Mouse (Mus musculus) brain, embryonic 14.5 days (tissue): ENCODE measurements around the gene Olfr1393. TPM values are rescaled to one million over a fixed set of nuclear protein-coding genes. Genes with fewer than 3 reads are reported as not detected.
"Not testable (repeated sequence)": the region's sequence is repeated elsewhere in the genome, so short reads cannot be mapped to it uniquely, and the experiment has no call there.

Experiments
- DNase-seq: peaks from one replicate; pipeline ENCODE4 v3.0.0-alpha.2; 2011; ENCODE audit warnings: low read depth
- CTCF ChIP-seq: fragments of 200-500 bp; IDR thresholded peaks from 2 replicates; pipeline ENCODE4 v1.5.1; 2012; ENCODE audit warnings: inconsistent platforms, mild to moderate bottlenecking, moderate library complexity, borderline replicate concordance; ENCODE audit not compliant: insufficient read depth, insufficient read length; ENCODE audit errors: extremely low read depth
- POLR2A ChIP-seq: fragments of 200-500 bp; IDR thresholded peaks from 2 replicates; pipeline ENCODE4 v1.6.1; 2012; ENCODE audit warnings: mild to moderate bottlenecking, inconsistent platforms, borderline replicate concordance; ENCODE audit not compliant: poor library complexity, insufficient read depth, insufficient read length, severe bottlenecking; ENCODE audit errors: extremely low read depth
- polyA plus RNA-seq: library from polyadenylated mRNA; depleted of rRNA; stranded (reverse); fragments of >200 nt; gene quantifications from 2 replicates; pipeline ENCODE4 v1.2.3, GENCODE M21; 2012; rRNA removed

The Olfr1393 gene
- polyA plus RNA-seq, 1 experiment: 0.19 TPM

DNA sequence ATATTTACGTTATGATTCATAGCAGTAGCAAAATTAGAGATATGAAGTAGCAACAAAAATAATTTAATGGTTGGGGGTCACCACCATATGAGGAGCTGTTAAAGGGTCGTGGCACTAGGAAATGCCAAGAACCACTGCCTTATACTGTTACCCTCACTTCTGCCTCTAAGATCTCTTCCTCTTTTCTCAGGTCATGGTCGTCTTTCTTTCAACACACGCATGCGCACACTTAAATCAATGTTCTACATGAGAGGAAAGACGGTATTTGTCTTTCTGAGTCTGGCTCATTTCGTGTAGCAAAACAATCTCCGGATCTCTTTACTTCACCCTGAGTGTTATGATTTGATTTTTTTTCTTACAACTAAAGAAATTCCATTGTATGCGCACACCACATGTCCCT lies 8.3 kb upstream of the Olfr1393 start:
- TF ChIP-seq POLR2A (no peak), CTCF (no peak)
- no peak for DNase-seq

DNA sequence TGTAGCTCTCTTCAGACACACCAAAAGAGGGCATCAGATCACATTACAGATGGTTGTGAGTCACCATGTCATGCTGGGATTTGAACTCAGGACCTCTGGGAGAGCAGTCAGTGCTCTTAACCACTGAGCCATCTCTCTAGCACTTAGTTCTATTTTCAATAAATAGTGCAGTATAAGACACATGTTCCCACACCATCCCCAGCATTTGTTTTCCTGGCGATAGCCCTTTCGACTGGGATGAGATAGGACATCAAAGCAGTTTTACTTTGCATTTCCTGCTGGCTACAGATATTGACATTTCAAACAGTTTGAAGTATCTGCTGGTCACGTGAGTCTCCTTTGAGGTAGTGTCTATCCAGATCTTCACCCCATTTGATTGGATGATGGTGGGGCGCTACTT lies 7.7 kb upstream of the Olfr1393 start:
- TF ChIP-seq CTCF (no peak), POLR2A (no peak)
- no peak for DNase-seq

DNA sequence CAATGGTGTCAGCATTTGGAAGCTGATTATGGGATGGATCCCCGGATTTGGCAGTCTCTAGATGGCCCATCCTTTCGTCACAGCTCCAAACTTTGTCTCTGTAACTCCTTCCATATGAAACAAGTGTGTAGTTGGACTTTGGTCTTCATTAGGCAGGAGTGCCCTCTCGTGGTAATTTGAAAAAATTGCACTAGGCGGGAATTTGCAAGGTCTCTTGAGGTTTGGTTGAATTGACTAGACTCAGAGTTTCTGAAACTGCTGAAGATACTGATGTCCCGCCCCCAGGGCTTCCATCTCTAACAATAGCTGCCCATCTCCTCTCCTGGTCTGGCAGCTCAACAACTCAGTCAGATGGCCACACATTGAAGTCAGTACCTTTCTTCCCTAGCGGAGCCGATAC lies 6.8 kb upstream of the Olfr1393 start:
- DNase-seq: peak; percentile 84
- TF ChIP-seq CTCF (peak; percentile 63; the same call in 1 of the 2 replicates), POLR2A (no peak)

DNA sequence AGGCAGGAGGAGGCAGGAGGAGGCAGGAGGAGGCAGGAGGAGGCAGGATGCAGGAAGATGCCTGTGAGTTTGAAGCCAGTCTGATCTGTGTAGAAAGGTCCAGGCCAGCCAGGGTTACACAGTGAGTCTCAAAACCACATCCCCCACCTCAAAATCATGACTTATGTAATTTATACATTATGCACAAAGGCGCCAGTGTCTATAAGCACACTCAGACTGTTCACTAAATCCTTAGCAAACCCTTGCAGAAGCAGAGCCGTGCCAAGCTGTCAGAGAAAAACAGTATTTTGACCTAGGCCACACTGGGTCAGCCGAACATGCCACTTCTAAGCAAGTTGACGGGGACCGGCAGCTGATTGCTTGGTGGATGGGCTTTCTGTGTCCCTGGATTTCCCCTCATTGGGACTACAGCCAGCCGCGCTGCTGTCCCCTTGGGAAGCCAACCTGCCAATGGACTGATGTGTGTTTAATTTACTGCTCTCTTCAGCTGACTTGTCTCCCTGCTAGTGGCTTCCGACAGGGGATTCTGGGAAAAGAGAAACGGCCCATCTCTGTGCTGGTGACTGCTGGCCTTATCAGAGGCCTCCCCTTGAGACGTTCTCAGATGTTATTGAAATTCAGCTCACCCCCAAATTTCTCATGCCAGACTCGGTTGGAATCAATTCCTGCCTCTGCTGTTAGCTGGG lies 4.1 kb upstream of the Olfr1393 start:
- TF ChIP-seq CTCF (no peak), POLR2A (no peak)
- peak; percentile 53 for DNase-seq

DNA sequence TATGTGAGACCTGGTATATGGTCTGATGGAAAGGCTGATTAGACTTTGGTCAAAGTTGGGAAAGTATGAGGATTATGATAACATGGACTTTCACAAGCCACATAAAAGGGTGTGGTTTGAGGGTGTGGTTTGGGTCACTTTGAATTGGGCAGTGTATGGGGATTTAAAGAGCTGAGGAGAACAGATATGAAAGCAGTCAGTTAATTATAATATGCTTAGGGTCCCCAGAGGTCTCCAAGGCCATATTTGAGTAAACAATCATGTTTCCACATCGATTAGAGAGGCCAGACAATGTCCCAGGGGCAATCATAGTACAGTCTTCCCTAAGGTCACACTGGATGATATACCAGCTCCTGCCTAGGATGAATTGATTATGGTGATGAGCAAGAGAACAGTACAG lies 6.9 kb downstream of the Olfr1393 start, which contains the start of gene Olfr1392:
Olfr1392 (plus strand) TSS at position 301 of the 400 bp plus-strand sequence.
- not testable (repeated sequence) for DNase-seq

DNA sequence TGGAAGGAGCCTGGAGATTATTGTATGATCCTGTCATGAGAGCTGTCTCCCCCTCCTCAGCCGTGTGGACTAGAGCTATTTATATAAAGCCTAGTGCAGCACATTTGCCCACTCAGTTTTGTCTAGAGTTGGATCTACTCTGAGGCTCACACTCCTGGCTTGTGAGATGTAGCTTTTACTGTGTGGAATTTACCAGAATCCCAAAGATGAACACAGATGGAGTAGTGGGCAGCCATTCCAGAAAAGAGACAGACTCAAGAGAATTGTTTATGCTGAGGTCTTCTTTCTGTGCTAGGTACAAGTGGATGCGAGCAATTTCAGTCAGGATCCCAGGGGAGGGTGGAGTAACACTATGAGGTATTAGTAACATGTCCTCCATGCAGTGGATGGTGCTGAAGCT lies 9.1 kb downstream of the Olfr1393 start:
- TF ChIP-seq CTCF: no peak
- DNase-seq: no peak

DNA sequence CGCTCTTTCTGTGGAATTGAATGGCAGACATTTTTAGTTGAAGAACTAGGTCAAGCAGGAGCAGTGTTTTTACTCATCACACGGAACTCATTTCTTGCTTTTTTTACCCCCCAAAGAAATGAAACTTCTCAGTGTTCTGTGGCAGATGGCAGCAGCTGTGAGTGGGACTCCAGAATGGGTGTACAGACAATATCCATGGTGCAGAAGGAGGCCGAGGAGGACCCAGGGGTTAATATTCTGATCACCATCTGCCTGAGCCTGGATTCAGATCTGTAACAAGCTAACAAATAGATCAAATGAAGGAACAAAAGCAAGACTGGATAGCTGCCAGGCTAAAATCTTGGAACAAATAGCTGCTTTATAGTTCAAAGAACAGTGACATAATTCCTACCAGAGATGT lies 14.7 kb downstream of the Olfr1393 start:
- TF ChIP-seq POLR2A (no peak), CTCF (no peak)
- DNase-seq: peak; percentile 64

DNA sequence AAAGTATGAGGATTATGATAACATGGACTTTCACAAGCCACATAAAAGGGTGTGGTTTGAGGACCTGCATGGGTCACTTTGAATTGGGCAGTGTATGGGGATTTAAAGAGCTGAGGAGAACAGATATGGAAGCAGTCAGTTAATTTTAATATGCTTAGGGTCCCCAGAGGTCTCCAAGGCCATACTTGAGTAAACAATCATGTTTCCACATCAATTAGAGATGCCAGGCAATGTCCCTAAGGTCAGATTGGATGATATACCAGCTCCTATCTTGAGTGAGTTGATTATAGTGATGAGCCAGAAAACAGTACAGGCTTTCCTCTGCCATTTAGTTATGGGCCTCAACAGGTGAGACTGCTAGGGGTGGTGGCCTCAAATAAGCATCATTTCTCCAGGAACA lies 26.3 kb downstream of the Olfr1393 start, which contains the start of gene Olfr10:
Olfr10 (plus strand) TSS at position 301 of the 400 bp plus-strand sequence.
- TF ChIP-seq CTCF: no peak
- TF ChIP-seq POLR2A: no peak
- no peak for DNase-seq

DNA sequence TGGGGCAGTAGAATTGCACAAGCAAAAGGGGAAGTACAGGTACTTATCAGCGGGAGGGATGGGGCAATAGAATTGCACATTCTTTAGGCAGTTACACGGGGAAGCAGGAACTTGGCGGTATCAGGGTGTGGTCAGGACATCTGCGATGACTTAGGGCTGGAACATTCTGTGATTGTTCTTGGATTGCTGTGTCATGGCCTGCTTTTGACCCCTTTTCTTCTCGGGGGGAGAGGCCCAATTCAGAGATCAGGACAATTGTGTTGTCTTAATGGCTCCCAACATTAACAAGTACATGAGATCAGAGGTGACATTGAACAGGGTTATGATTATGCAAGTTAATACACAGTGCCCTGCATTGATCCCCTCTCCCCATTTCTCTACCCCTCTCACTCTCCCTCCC lies 30.4 kb downstream of the Olfr1393 start:
- not testable (repeated sequence) for DNase-seq

DNA sequence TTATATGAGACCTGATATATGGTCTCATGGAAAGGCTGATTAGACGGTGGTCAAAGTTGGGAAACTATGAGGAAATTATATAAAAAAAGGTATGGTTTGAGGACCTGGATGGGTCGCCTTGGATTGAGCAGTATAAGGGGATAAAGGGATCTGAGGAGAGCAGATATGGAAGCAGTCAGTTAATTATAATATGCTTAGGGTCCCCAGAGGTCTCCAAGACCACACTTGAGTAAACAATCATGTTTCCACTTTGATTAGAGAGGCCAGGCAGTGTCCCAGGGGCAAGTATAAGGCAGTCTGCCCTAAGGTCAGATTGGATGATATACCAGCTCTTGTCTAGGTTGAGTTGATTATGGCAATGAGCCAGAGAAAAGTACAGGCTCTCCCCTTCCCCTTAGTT lies 44.3 kb downstream of the Olfr1393 start, which contains the start of gene Olfr1391:
Olfr1391 (plus strand) TSS at position 301 of the 400 bp plus-strand sequence.
- TF ChIP-seq CTCF (no peak), POLR2A (no peak)
- DNase-seq: no peak

DNA sequence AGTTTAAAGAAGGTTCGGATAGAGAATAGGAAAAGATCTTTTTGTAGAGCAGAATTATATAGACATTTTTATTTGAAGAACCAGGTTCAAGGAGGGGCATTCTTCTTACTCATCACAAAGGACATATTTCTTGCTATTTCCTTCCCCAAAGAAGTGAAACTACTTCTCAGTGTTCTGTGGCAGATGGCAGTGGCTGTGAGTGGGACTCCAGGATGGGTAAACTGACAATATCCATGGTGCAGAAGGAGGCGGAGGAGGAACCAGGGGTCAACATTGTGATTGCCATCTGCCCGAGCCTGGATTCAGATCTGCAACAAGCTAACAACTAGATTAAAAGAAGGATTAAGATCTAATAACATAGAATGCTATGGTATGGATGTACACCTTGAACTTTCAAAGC lies 48.6 kb downstream of the Olfr1393 start:
- TF ChIP-seq CTCF (no peak), POLR2A (no peak)
- no peak for DNase-seq

DNA sequence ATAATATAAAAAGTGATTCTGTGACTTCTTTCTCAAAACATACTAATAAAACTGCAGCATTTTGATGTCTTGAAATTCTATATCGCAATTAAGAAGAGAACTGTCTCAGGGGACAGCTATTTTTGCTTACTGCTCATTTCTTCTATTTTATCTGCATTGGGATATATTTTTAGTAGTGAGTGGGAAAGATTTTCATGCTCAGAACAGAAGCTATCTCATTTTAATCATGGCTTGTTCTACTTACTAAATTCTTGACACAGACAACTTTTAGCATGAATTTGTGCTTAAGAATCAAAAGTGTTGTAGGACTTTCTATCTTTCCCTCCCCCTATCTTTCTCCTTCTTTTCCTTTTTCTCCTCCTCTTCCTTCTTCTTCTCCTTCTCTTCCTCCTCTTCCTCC lies 51.6 kb downstream of the Olfr1393 start:
- DNase-seq: no peak

More for the DNA sequence above, 51.6 kb downstream of the Olfr1393 start:
- no peak for TF ChIP-seq CTCF
- no peak for TF ChIP-seq POLR2A

Other genes starting within 250 kb of the Olfr1393 start
- gene 9930111J21Rik2, start 227.1 kb upstream of the Olfr1393 start, polyA plus RNA-seq: 0.18 and 0.42 TPM in 2 replicates
- gene Tgtp2, start 214.1 kb upstream of the Olfr1393 start, polyA plus RNA-seq: 0.11 TPM in 1 of 2 replicates, not detected in the other
- 0.19 and 0.63 TPM in 2 replicates for gene Ifi47, start 201.7 kb upstream of the Olfr1393 start, polyA plus RNA-seq
- gene Olfr1396, start 163.4 kb upstream of the Olfr1393 start, polyA plus RNA-seq: not detected in 2 replicates
- gene Olfr1395, start 136.0 kb upstream of the Olfr1393 start, polyA plus RNA-seq: not detected in 2 replicates
- not detected in 2 replicates for gene Olfr1394, start 123.9 kb upstream of the Olfr1393 start, polyA plus RNA-seq
- gene Btnl9, start 91.1 kb upstream of the Olfr1393 start, polyA plus RNA-seq: 0.06 and 0.16 TPM in 2 replicates
- gene Zfp62, start 75.0 kb upstream of the Olfr1393 start, polyA plus RNA-seq: 23.8 and 34.9 TPM in 2 replicates
- gene Mgat1, start 34.1 kb upstream of the Olfr1393 start, polyA plus RNA-seq: 60.6 and 65.9 TPM in 2 replicates
- 0.26 and 0.29 TPM in 2 replicates for gene Olfr1392, start 7.0 kb downstream of the Olfr1393 start, polyA plus RNA-seq
- gene Olfr10, start 26.4 kb downstream of the Olfr1393 start, polyA plus RNA-seq: not detected in 2 replicates
- gene Olfr1391, start 44.4 kb downstream of the Olfr1393 start, polyA plus RNA-seq: not detected in 2 replicates
- not detected in 2 replicates for gene Olfr1390, start 56.9 kb downstream of the Olfr1393 start, polyA plus RNA-seq
- not detected in 2 replicates for gene Olfr1389, start 144.8 kb downstream of the Olfr1393 start, polyA plus RNA-seq
- gene Olfr1388, start 158.3 kb downstream of the Olfr1393 start, polyA plus RNA-seq: 0.16 and 0.25 TPM in 2 replicates
- gene Olfr1387, start 177.0 kb downstream of the Olfr1393 start, polyA plus RNA-seq: not detected in 2 replicates
- not detected in 2 replicates for gene Olfr1386, start 186.7 kb downstream of the Olfr1393 start, polyA plus RNA-seq
- gene Olfr1385, start 210.8 kb downstream of the Olfr1393 start, polyA plus RNA-seq: not detected in 2 replicates
- gene Olfr1384, start 228.4 kb downstream of the Olfr1393 start, polyA plus RNA-seq: not detected in 2 replicates
- not detected in 2 replicates for gene Olfr1383, start 241.3 kb downstream of the Olfr1393 start, polyA plus RNA-seq
- not detected in 2 replicates for gene Olfr1382, start 249.9 kb downstream of the Olfr1393 start, polyA plus RNA-seq